Mouse (Mus musculus) testis, adult 2 months (tissue): ENCODE measurements at regions not wholly inside any gene's neighbourhood (a gene's known extent, or its start where the extent isn't known, plus 50 kb on each side); places are given as distances from the start of the nearest gene placed in this dataset.

Experiments
- H3K27ac ChIP-seq: fragments of 200-500 bp; 2 replicates; pipeline ENCODE4 v1.5.1; 2012; ENCODE audit warnings: low read depth, low read length; ENCODE audit not compliant: control insufficient read depth, insufficient read depth
- H3K27me3 ChIP-seq: fragments of 200-500 bp; 2 replicates; pipeline ENCODE4 v1.6.1; 2012; ENCODE audit warnings: mild to moderate bottlenecking, low read length, moderate library complexity; ENCODE audit not compliant: control insufficient read depth, insufficient read depth
- H3K36me3 ChIP-seq: fragments of 200-500 bp; 2 replicates; pipeline ENCODE4 v1.6.1; 2012; ENCODE audit warnings: mild to moderate bottlenecking, low read length; ENCODE audit not compliant: control insufficient read depth, insufficient read depth
- H3K4me1 ChIP-seq: fragments of 200-500 bp; 2 replicates; pipeline ENCODE4 v1.6.1; 2012; ENCODE audit warnings: low read length; ENCODE audit not compliant: control insufficient read depth, insufficient read depth
- H3K4me3 ChIP-seq: fragments of 200-500 bp; 2 replicates; pipeline ENCODE4 v1.5.1; 2012; ENCODE audit warnings: low read depth, mild to moderate bottlenecking, low read length, moderate library complexity, mixed read lengths; ENCODE audit not compliant: control insufficient read depth
- CTCF ChIP-seq: fragments of 200-500 bp; IDR thresholded peaks from 2 replicates; pipeline ENCODE4 v1.5.1; 2012; ENCODE audit warnings: low read depth, mild to moderate bottlenecking, inconsistent platforms, low read length, moderate library complexity; ENCODE audit not compliant: control insufficient read depth, insufficient read depth, insufficient replicate concordance
- POLR2A ChIP-seq: fragments of 200-500 bp; IDR thresholded peaks from 2 replicates; pipeline ENCODE4 v1.6.1; 2012; ENCODE audit warnings: low read depth, mild to moderate bottlenecking, inconsistent platforms, low read length, moderate library complexity; ENCODE audit not compliant: control insufficient read depth

DNA sequence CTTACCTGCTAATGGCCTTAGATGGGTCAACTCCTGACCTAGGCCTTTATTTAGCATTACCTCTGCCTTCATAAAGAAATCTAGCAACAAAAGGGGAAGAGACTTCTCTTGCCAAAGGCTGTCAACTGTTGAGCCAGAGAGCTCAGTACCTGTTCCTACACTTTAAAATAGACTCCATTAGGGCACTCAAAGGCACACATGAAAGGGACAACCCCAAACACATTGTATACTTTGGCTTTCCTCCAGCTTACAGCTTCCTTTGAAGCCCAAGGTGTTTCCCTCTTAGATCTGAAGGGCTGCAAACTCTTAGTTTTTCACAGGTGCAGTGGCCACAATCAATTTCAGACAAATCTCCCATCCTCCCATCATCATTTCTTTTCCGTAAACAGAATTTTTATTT is 117.0 kb upstream of the Sel1l start:
- Histone ChIP-seq H3K27me3 (no peaks in the 10 kb centered on the region), H3K36me3 (no peaks in the 10 kb centered on the region), H3K4me3 (no peak overlapping the region), H3K4me1 (no peaks in the 10 kb centered on the region), H3K27ac (no peak overlapping the region)
- TF ChIP-seq CTCF: no peak
- no peak for TF ChIP-seq POLR2A

DNA sequence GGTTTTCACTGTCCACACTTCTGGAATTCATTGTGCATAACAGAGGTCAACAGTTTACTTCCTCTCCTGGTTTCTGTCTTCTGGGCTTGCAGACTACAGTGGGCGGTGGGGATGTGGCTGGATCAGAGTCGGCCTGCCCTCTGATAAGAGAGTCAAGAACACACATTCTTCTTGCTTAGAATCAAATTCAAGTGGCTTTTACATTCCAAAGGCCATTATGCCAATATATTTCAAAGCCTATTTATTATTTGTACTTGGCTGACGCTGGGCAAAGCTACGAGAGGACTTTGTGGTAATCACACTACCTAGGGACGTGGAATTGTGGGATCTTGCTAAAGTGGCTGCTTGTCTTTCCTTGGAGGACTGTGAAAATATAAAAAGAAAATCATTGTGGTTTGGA is 114.3 kb upstream of the Sel1l start:
- Histone ChIP-seq H3K27me3 (no peaks in the 10 kb centered on the region), H3K4me1 (no peaks in the 10 kb centered on the region), H3K27ac (no peak overlapping the region), H3K36me3 (no peaks in the 10 kb centered on the region), H3K4me3 (no peak overlapping the region)
- TF ChIP-seq CTCF (no peak), POLR2A (no peak)

DNA sequence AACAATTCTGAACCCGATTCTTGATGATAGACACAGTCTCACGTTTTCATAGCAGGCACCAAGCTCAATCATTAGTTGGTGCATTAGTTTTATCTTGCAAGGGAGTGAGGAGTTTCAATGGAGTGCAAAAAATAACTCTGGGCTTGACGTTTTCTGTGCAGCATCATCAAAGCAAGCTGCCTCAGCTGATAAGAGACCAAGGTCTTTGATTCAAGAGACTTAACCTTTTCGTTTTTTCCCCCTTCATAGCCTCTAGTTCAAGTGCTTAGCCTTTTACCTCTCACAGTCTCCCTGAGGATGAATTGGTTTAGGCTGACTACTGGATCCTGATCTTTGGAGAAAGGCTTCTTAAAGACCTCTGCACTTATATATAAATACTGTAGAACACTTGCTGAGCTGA is 109.1 kb upstream of the Sel1l start:
- no peaks in the 10 kb centered on the region for H3K36me3 ChIP-seq
- H3K27me3 ChIP-seq: no peaks in the 10 kb centered on the region
- TF ChIP-seq CTCF (no peak), POLR2A (no peak)
- no peaks in the 10 kb centered on the region for H3K4me1 ChIP-seq
- H3K4me3 ChIP-seq: no peak overlapping the region
- H3K27ac ChIP-seq: no peak overlapping the region

DNA sequence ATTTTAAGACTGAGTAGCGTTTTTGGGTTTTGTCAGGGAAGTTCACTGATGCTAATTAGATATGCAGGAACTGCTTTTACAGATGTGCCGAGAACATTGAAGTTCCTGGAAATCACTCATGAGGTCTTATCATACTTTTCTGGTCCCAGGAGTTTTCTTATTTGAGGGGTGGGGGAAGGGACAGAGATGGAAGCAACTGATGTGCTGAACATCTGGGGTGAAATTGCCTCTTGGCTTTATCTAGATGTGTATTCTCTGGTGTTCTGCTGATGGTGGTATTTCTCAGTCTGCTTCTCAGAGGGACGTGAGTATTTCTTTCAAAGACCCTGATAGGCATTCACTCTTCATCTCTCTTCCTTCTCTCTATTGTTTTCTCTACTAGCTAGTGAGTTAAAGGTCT is 107.5 kb upstream of the Sel1l start:
- H3K27ac ChIP-seq: no peak overlapping the region
- TF ChIP-seq CTCF (no peak), POLR2A (no peak)
- H3K27me3 ChIP-seq: no peaks in the 10 kb centered on the region
- no peaks in the 10 kb centered on the region for H3K36me3 ChIP-seq
- H3K4me3 ChIP-seq: no peak overlapping the region
- no peaks in the 10 kb centered on the region for H3K4me1 ChIP-seq

DNA sequence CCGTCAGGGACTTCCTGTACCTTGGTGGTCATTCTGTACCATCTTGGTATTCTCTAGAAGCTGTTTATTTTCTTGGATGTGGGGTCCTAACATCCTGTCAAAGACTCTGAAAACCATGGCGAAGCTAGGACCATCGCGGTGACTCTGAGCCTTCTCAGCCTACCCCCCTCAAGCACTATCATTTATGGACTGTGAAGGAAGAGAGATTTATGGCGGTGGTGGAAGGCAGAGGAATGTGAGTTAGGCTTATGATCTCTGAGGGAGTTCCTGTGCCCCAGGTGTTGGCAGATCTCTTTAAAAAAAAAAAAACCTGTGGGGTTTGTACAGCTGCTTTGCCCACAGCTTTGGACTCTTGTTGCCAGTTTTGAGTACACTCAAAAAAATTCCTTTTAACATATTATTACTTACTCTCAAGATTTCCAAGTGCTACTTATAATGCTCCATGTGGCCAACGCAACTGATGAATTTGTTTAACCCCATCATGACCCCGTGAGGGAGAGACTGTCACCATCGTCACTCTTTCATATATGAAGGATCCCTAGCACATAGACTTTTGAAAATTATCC is 99.7 kb upstream of the Sel1l start:
- Histone ChIP-seq H3K27ac (no peak overlapping the region), H3K36me3 (no peaks in the 10 kb centered on the region), H3K4me3 (no peak overlapping the region), H3K27me3 (no peaks in the 10 kb centered on the region), H3K4me1 (no peaks in the 10 kb centered on the region)
- no peak for TF ChIP-seq CTCF

DNA sequence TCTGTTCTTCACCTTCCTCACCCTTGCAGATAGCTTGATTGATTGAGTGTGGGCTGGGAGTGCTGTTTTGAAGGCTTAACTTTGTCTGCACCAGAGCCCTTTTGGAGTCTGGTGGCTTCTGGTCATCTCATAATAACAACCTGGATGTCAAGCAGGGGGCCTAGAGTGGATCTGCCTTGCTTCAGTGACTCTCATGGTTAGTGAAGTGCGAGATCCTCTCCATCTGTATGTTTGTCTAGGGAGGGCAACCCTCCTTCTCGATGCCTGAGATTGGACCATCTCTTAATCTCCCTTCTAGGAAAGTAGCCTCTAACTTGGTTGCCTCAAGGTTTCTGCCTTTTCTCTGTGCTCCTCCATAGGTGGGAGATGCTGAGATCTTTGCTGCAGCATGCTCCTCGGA is 99.0 kb upstream of the Sel1l start:
- Histone ChIP-seq H3K36me3 (no peaks in the 10 kb centered on the region), H3K27me3 (no peaks in the 10 kb centered on the region), H3K4me3 (no peak overlapping the region), H3K27ac (no peak overlapping the region), H3K4me1 (no peaks in the 10 kb centered on the region)
- TF ChIP-seq POLR2A (no peak), CTCF (no peak)

DNA sequence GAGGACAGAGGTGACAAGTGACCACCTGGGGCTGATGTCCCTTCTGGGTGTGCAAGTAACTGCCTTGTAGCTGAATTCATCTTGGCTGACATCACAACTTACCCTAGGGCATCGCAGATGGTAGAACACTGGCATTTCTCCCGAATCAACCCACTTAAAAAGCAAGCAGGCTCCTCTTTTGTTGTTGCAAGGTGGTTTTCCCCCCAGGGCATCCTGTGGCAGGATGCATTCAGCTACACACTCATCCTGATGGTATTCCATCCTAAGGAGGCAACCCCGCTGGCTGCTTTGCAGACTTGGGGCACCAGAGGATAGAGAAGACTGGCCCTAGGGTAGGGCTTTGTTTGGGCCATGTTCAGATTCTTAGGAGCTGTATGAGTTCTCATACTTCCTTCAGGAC is 97.6 kb upstream of the Sel1l start:
- no peak overlapping the region for H3K4me3 ChIP-seq
- no peak overlapping the region for H3K27ac ChIP-seq
- no peak for TF ChIP-seq POLR2A
- no peak for TF ChIP-seq CTCF
- no peaks in the 10 kb centered on the region for H3K36me3 ChIP-seq
- H3K4me1 ChIP-seq: no peaks in the 10 kb centered on the region
- H3K27me3 ChIP-seq: no peaks in the 10 kb centered on the region
